Mouse (Mus musculus): ENCODE measurements at regions not wholly inside any gene's neighbourhood (a gene's known extent, or its start where the extent isn't known, plus 50 kb on each side); places are given as distances from the start of the nearest gene placed in this dataset.
A peak's percentile ranks its signal among the peaks of the same experiment; 100 is the strongest.

DNA sequence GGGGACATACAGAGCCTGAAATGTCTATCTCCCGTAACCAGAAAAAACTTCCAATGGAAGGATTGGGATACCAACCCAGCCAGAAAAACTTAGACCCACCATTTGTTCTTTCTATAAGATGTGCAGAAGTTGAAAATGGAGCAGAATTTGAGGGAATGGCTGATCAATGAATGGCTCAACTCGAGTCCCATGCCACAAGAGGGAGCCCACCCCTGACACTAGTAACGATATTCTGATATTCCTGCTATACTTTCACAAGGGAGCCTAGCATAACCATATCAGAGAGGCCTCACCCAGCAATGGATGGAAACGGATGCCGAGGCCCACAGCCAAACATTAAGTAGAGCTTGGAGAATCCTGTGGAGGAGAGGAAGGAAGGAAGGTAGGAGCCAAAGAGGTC is 215.3 kb downstream of the Med10 start:
- WGBS = 82% methylated on average over 5 of the region's 5 CpGs
- Histone ChIP-seq H3K4me3 (no peak overlapping the region), H3K9ac (no peak overlapping the region), H3K9me3 (no peaks in the 10 kb centered on the region), H3K36me3 (no peaks in the 10 kb centered on the region), H3K27ac (no peak overlapping the region), H3K27me3 (no peaks in the 10 kb centered on the region), H3K4me1 (replicated peaks) (peaks cover 10% of the 10 kb centered on the region; the same call in 1 of the 2 replicates), H3K4me2 (no peak overlapping the region)
- no peak for ATAC-seq (ENCODE audit: low FRiP score)

DNA sequence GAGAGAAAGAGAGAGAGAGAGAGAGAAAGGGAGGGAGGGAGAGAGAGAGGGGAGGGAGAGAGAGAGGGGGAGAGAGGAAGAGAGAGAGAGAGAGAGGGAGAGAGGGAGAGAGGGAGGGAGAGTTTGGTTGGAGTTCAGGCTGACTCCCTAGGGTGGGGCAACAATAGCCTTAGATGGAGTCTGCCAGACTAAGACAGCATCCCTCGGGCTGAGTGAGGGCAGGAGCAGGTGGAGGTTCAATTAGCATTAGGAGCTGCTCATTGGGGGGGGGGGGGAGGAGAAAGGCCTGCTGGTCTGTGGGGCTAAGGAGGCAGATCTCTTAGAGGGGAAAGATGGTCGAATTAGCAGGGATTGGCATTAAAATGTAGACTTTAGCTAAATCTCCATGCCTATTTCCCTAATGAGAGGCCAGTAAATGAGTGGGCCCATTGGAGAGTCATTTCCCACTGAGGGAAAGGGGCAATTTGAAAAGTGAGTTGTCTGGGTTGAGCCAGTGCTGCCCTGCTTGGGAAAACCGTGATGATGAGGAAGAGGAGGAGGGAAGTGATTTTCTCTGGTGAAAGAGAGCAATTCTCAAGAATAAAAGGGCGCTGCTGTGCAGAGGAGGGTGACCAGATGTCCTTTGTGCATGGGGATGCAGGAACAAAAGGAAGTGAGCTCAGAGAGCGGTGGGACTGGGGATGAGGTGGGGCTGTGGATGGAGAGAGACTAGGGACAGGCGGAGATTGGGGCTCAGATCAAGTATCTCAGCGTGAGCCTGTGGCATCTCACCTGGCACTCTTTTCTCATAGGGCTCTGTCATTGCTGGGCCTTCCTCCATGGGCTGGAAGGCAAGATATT is 218.0 kb downstream of the Med10 start:
- ATAC-seq (ENCODE audit: low FRiP score) = peak; percentile 80
- H3K4me2 ChIP-seq = no peak overlapping the region
- H3K27ac ChIP-seq = peak overlapping the region; percentile 50; the same call in 1 of the 2 replicates
- no peaks in the 10 kb centered on the region for H3K27me3 ChIP-seq
- 13% methylated on average over 7 of the region's 7 CpGs for WGBS
- H3K9ac ChIP-seq = no peak overlapping the region
- H3K36me3 ChIP-seq = no peaks in the 10 kb centered on the region
- H3K9me3 ChIP-seq = no peaks in the 10 kb centered on the region
- H3K4me1 ChIP-seq (replicated peaks) = peaks cover 7% of the 10 kb centered on the region; the same call in 1 of the 2 replicates
- H3K4me3 ChIP-seq = no peak overlapping the region

- WGBS = 72% methylated on average over 6 of the region's 6 CpGs
- Histone ChIP-seq H3K27ac (no peak overlapping the region), H3K4me1 (replicated peaks) (peaks cover 10% of the 10 kb centered on the region), H3K9me3 (no peaks in the 10 kb centered on the region), H3K36me3 (no peaks in the 10 kb centered on the region), H3K9ac (no peak overlapping the region), H3K4me3 (no peak overlapping the region), H3K27me3 (no peaks in the 10 kb centered on the region), H3K4me2 (no peak overlapping the region)
- no peak for ATAC-seq (ENCODE audit: low FRiP score)
Measured at GRCm38 (mm10) chr13:70033249-70033648, 231.1 kb downstream of the Med10 start.

DNA sequence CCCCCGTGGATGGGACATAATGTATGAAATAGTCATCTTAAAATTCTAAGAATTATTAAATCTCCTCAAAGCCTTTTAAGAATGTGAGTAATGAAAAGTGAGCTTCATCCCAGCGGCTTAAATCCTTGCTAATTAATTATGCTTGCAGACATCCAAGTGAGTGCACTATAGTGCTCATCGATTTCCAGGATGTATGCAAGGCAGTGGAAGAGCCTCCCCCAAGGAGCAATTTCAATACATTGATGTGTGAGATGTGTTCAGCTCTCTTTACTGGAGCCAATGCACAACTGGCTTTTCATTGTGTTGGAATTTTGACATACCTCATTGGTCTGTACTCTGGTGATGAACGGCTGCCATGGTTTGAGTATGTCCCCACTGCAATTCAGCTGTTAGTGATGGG is 231.6 kb downstream of the Med10 start:
- 0 out of 2 replicates have a peak, but pooled peaks have one; percentile 39 for ATAC-seq (ENCODE audit: low FRiP score)
- WGBS = 51% methylated on average over 4 of the region's 4 CpGs
- peaks cover 16% of the 10 kb centered on the region for H3K4me1 ChIP-seq (replicated peaks)
- H3K36me3 ChIP-seq = no peaks in the 10 kb centered on the region
- no peaks in the 10 kb centered on the region for H3K27me3 ChIP-seq
- H3K4me2 ChIP-seq = no peak overlapping the region
- no peak overlapping the region for H3K27ac ChIP-seq
- no peak overlapping the region for H3K4me3 ChIP-seq
- no peaks in the 10 kb centered on the region for H3K9me3 ChIP-seq
- no peak overlapping the region for H3K9ac ChIP-seq

DNA sequence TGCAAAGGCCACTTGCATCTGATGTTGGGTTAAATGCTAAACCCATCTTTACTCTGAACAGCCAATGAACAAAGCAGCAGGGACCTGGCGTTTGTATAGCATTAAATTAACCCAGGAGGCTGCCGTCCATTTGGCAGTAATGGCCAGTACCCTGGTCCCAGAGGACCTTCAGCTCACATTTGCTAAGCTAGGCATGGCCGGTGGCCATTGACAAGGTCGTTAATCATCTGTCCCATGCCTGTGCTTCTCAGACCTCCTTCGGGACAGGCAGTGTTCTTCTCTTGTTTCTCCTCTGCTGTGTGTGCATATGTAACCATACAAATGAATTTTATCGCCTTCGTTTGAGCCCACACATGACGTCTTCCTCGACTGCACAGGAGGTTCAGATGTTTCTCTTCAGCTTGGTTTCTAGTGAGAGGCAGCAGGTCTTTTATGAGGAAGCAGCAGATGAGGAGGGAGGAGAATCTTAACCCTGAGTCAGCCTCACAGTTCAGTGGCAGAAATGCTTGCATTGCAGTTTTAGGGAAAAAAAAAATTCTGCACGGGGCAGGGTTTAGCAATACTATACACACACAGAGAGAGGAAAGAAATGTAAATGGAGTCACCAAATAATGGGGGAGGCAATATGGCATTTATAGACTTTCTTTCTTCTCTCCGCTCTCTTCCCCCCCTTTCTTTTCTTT is 235.9 kb downstream of the Med10 start:
- H3K27me3 ChIP-seq = no peaks in the 10 kb centered on the region
- peak overlapping the region; percentile 56 for H3K27ac ChIP-seq

GRCm38 (mm10) chr13:70057920-70058319 is 255.7 kb downstream of the Med10 start:
- no peaks in the 10 kb centered on the region for H3K27me3 ChIP-seq
- no peak for ATAC-seq (ENCODE audit: low FRiP score)
- peak overlapping the region; percentile 58; the same call in 1 of the 2 replicates for H3K27ac ChIP-seq
- H3K36me3 ChIP-seq = no peaks in the 10 kb centered on the region
- 30% methylated on average over 9 of the region's 9 CpGs for WGBS
- H3K9me3 ChIP-seq = no peaks in the 10 kb centered on the region
- no peak overlapping the region; the same call in 1 of the 2 replicates for H3K9ac ChIP-seq
- no peak overlapping the region for H3K4me3 ChIP-seq
- H3K4me1 ChIP-seq (replicated peaks) = peaks cover 26% of the 10 kb centered on the region
- no peak overlapping the region for H3K4me2 ChIP-seq

More for the DNA sequence above, 235.9 kb downstream of the Med10 start:
- H3K36me3 ChIP-seq = no peaks in the 10 kb centered on the region
- WGBS = 27% methylated on average over 11 of the region's 11 CpGs
- peak; percentile 79 for ATAC-seq (ENCODE audit: low FRiP score)
- H3K4me3 ChIP-seq = no peak overlapping the region
- peaks cover 16% of the 10 kb centered on the region for H3K4me1 ChIP-seq (replicated peaks)
- no peak overlapping the region for H3K9ac ChIP-seq
- H3K9me3 ChIP-seq = no peaks in the 10 kb centered on the region
- H3K4me2 ChIP-seq = no peak overlapping the region

DNA sequence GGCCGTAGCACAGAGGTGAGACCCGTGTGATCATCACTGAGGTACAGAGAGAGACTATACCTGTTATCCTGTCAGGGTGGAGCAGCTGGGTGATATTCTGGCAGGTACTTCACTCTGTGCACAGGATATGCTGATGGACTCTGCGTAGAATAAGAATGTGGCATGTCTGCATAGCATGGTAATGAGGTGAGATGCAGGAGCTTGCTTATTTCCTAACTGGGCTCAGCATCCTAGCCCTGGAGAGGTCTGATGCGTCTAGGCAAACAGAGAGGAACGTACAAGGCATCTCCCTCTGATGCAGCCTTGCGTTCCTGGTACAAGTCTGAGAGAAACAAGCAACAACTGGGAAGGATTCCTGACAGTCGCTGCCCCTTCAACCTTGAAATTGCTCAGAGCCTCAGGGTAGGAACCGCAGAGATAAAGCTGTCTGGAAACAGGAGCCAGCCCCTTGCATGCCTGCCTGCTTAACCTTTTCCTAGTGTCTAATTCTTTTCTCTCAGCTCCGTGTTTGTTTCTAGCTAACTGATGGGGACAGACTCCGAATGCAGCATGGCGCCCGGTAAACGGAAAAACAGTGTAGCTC is 259.3 kb downstream of the Med10 start:
- ATAC-seq (ENCODE audit: low FRiP score) = peak; percentile 21; the same call in 1 of the 2 replicates
- H3K4me1 ChIP-seq (replicated peaks) = peaks cover 26% of the 10 kb centered on the region
- H3K9me3 ChIP-seq = no peaks in the 10 kb centered on the region
- no peak overlapping the region for H3K4me2 ChIP-seq
- no peak overlapping the region for H3K4me3 ChIP-seq
- H3K9ac ChIP-seq = no peak overlapping the region
- WGBS = 69% methylated on average over 13 of the region's 13 CpGs
- H3K36me3 ChIP-seq = no peaks in the 10 kb centered on the region
- peak overlapping the region; percentile 49 for H3K27ac ChIP-seq
- no peaks in the 10 kb centered on the region for H3K27me3 ChIP-seq

GRCm38 (mm10) chr13:70073655-70074054 is 271.5 kb downstream of the Med10 start:
- no peaks in the 10 kb centered on the region for H3K4me1 ChIP-seq (replicated peaks)
- no peaks in the 10 kb centered on the region for H3K36me3 ChIP-seq
- ATAC-seq (ENCODE audit: low FRiP score) = no peak
- H3K4me3 ChIP-seq = no peak overlapping the region
- 91% methylated on average over 6 of the region's 6 CpGs for WGBS
- H3K27me3 ChIP-seq = no peaks in the 10 kb centered on the region
- H3K4me2 ChIP-seq = no peak overlapping the region
- H3K27ac ChIP-seq = no peak overlapping the region
- no peaks in the 10 kb centered on the region for H3K9me3 ChIP-seq
- no peak overlapping the region for H3K9ac ChIP-seq

- no peaks in the 10 kb centered on the region for H3K36me3 ChIP-seq
- 73% methylated on average over 4 of the region's 4 CpGs for WGBS
- H3K27ac ChIP-seq = no peak overlapping the region
- no peaks in the 10 kb centered on the region for H3K27me3 ChIP-seq
- H3K9me3 ChIP-seq = no peaks in the 10 kb centered on the region
- no peak for ATAC-seq (ENCODE audit: low FRiP score)
- H3K4me3 ChIP-seq = no peak overlapping the region
- no peaks in the 10 kb centered on the region for H3K4me1 ChIP-seq (replicated peaks)
- H3K4me2 ChIP-seq = no peak overlapping the region
- no peak overlapping the region for H3K9ac ChIP-seq
Measured at GRCm38 (mm10) chr13:70075353-70075752, 273.2 kb downstream of the Med10 start.

DNA sequence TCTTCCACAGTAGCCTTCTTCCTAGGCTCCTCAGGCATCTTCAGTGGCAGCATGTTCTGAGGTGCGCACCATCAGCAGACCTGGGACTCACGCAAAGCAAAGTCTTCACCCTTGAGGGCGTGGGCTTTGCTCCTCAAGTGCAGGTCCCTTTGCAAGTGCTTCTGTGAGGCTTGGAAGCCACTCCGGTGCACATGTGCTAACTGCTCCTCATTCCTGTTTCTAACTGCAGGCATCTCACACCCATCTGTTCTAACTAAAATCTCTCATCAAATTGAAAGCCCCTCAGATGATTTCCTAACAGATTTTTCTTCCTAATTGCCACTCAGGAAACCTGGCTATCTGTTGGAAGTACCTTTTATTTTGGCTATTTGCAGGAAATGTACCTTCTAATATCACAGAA is 278.9 kb downstream of the Med10 start:
- Histone ChIP-seq H3K4me2 (no peak overlapping the region), H3K36me3 (no peaks in the 10 kb centered on the region), H3K4me3 (no peak overlapping the region), H3K27me3 (no peaks in the 10 kb centered on the region), H3K9ac (no peak overlapping the region), H3K9me3 (no peaks in the 10 kb centered on the region), H3K4me1 (replicated peaks) (0 out of 2 replicates have a peak, but pooled peaks cover 2% of the 10 kb centered on the region), H3K27ac (no peak overlapping the region)
- ATAC-seq (ENCODE audit: low FRiP score) = no peak
- WGBS = 79% methylated on average over 4 of the region's 4 CpGs

DNA sequence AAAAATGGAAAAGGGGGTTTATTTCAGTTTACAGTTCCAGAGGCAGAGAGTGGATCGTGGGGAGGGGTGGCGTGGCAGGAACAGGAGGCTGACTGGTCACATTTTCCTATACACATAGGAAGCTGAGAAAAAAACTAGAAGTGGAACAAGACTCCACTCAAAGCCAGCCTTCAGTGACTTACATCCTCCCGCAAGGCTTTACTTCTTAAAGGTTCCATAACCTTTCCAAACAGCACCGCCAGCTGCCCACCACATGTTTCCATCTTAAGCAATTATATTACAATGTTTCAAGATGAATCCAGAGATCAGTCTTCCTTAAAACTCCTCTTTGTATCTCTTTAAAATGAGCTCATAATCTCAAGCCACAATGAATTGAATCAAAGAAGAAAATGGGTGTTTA is 290.7 kb downstream of the Med10 start:
- H3K27me3 ChIP-seq = no peaks in the 10 kb centered on the region

GRCm38 (mm10) chr13:70093970-70094369 is 291.8 kb downstream of the Med10 start:
- 53% methylated on average over 2 of the region's 2 CpGs for WGBS
- ATAC-seq (ENCODE audit: low FRiP score) = 0 out of 2 replicates have a peak, but pooled peaks have one; percentile 50
- Histone ChIP-seq H3K4me3 (no peak overlapping the region), H3K27ac (peak overlapping the region; percentile 48), H3K27me3 (no peaks in the 10 kb centered on the region), H3K9me3 (no peaks in the 10 kb centered on the region), H3K4me2 (no peak overlapping the region), H3K4me1 (replicated peaks) (peaks cover 13% of the 10 kb centered on the region), H3K36me3 (no peaks in the 10 kb centered on the region), H3K9ac (no peak overlapping the region)

More for the DNA sequence above, 290.7 kb downstream of the Med10 start:
- ATAC-seq (ENCODE audit: low FRiP score) = no peak
- no peak overlapping the region for H3K4me3 ChIP-seq
- peaks cover 13% of the 10 kb centered on the region for H3K4me1 ChIP-seq (replicated peaks)
- H3K36me3 ChIP-seq = no peaks in the 10 kb centered on the region
- 80% methylated on average over 4 of the region's 4 CpGs for WGBS
- no peak overlapping the region for H3K27ac ChIP-seq
- no peaks in the 10 kb centered on the region for H3K9me3 ChIP-seq
- H3K4me2 ChIP-seq = no peak overlapping the region
- no peak overlapping the region for H3K9ac ChIP-seq

All from hindbrain, embryonic 13.5 days (tissue).